Mouse (Mus musculus) mouse embryonic stem cell (cell line): ENCODE results near the gene Efhd2.

Experiments
- in situ Hi-C, 2 experiments: fragments of 300-500 bp; cut with MboI; formaldehyde crosslinking; loops; 1 replicate in 1 of 2; 3 replicates in 1 of 2; pipeline ENCODE4 v1.14.3; 2019 to 2020; ENCODE audit warnings: low sequenced_read_pairs in 2 of 2, low pct_unique_long_range_greater_than_20kb in 1 of 2, mixed read lengths in 1 of 2; ENCODE audit not compliant: unreplicated experiment in 1 of 2

Gene Efhd2

DNA sequence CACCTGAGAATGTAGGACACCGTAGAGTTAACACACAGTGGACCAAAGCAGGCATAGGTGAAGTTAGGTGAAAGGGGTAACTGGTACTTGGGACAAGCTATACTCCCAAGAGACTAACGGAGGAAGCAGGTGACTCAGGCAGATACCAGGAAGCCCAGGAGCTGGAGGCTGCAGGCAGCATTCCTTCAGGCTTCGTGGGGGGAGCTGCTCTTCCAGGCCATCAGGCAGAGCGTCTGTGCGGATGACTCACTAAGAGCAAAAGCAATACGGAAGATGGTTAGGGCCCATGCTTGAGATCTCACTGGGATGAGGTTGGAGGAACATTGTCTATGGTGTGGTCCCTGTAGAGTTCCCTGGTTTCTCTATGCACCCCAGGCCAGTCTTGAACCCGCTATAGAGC, 8.1 kb upstream of the Efhd2 start:
- in situ Hi-C loops: no loop called here

DNA sequence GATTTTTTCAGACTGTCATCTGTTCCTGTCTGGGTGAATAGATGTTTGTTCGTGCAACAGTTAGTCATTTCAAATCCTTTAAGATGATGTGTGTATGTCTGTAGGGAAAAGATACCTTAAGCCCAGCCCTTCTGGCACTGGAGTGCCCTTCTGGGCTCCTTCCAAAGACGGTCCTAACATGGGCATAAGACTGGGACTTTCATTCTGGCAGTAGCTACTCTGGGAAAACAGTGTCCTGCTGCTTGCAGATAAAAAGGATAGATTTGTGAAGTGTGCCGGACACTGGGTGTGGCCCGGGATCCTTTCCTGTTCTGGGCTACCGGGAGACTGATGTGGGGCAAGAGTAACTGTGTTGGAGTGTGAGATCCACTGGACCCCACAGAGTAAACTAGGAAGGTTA, 7.2 kb upstream of the Efhd2 start:
- in situ Hi-C loops: no loop called here

GRCm38 (mm10) chr4:141881289-141881914, 6.7 kb upstream of the Efhd2 start:
- in situ Hi-C loops: no loop called here

DNA sequence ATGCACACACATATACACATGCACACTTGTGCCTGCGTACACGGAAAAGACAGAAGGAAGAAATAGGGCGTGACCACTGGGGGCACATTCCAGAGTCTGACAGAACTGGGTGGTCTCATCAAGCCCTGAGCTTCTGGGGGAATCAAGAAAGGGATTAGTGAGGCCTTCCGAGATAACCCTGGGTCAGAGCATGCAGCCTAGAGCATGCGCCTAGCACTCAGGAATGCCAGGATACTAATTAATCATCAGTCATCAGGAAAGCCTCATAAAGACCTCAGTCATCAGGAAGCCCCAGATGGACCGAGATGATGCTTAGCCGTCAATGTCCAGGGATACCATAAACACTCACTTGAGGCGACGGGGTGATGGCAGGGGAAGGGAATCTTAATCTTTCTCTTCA, 5.2 kb upstream of the Efhd2 start:
- in situ Hi-C loops: no loop called here

- in situ Hi-C loops: no loop called here
Measured at GRCm38 (mm10) chr4:141879074-141879473, 4.4 kb upstream of the Efhd2 start.

DNA sequence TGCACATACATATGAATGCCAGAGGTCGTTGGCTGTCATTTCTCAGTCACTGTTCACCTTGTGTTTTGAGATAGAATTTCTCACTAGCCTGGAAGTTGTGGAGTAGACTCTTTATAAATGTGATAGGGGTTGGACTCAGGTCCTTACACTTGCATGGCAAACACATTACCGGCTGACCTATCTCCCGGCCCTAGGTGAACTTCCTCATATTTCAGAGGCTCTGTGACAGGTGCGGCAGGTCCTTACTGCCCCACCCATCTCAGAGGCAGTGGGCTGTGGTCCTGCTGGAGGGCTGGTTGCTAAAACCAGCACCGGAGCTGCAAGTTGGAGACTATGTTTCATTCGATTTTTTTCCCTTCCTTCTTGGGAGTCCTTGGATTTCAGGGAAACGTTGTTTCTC, 3.9 kb upstream of the Efhd2 start:
- in situ Hi-C loops: no loop called here

DNA sequence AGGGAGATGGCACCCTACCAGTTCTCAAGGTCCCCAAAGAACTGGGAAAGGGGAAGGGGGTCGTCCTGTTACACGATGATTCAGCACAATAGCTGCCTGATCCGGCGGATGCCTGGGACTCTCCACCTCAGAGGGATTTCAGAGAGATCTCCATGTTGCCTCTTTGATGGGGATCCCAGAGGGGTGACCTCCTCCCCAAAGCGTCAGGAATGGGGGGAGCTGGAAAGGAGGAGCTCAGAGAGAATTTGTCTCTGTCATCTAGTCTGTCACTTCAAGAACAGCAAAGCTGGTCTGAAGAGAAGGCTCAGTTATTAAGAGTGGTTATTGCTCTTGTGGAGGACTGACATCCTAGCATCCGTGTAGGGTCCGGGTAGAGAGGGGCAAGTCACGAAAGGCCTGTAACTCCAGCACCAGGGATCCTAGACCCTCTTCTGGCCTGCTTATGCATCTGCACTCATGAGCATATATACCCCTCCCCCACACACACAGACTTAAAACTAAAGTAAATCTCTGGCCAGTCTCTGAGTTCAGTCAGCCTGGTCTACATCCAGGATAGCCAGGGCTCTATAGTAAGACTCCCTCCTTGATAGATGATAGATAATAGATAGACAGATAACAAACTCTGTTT, 875 bp upstream of the Efhd2 start:
- in situ Hi-C loops: no loop called here

DNA sequence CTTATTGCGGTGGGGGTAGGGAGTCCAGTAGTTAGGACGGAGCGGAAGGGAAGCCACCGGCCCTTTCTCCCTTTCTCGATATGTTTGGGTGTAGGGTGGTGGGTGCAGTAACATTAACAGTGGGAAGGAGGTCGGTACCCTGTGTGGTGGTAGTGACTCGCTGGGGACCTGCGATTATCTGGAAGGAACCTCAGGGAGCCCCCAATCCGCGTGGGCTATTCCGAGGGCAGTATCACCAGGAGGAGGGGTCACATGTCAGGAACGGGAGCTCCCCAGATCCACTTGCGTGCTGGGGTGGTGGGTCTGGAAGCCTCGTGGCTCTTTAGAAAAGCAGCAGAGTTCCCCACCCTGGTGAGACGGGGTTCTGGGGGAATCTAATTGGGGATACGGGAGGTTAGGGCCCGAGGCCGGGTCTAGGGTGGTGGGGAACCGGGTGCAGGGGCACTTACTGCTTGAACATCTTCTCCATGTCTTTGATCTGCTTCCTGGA, 564 bp downstream of the Efhd2 start:
- in situ Hi-C loops: no loop called here

DNA sequence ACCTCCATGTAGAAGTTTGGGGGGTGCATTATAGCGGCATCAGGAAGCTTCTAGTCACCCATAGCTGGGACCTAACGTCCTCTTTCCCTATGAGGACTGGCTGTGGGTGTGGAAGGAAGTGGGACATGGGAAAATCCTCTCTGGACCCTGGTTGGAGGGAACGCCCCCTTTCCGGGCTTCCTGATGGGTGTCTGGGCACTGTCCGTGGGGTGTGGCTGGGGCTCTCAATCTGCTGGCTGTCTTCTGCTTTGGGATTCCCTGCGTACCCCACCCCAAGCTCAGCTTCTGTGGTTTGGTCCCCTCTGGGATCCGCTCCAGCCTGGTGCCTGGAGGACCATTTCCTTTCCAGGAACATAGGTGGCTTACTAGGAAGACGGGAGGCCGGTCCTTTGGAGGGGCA, 1.7 kb downstream of the Efhd2 start:
- in situ Hi-C loops: no loop called here

- in situ Hi-C loops: no loop called here
Measured at GRCm38 (mm10) chr4:141871909-141872308, 2.8 kb downstream of the Efhd2 start.

DNA sequence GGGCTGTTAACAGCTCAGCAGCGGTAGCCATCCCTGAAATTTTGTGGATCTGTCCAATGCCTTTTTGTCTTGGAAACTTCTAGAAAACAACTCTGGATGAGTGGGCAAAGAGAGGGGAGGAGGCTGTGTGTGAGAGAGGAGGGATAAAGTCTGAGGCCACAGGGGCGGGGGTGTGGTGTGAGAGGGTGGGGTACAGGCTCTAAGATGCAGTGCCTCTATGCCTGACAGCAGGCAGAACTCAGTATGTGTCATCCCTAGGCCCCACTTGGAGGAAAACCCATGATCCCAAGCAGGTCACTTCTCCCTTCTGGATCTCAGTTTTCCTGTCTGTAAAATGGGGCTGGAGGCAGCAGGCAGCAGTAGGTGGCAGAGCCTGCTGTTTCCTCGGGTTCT, 3.4 kb downstream of the Efhd2 start:
- in situ Hi-C loops: no loop called here

GRCm38 (mm10) chr4:141870666-141871332, 3.9 kb downstream of the Efhd2 start:
- in situ Hi-C loops: no loop called here

DNA sequence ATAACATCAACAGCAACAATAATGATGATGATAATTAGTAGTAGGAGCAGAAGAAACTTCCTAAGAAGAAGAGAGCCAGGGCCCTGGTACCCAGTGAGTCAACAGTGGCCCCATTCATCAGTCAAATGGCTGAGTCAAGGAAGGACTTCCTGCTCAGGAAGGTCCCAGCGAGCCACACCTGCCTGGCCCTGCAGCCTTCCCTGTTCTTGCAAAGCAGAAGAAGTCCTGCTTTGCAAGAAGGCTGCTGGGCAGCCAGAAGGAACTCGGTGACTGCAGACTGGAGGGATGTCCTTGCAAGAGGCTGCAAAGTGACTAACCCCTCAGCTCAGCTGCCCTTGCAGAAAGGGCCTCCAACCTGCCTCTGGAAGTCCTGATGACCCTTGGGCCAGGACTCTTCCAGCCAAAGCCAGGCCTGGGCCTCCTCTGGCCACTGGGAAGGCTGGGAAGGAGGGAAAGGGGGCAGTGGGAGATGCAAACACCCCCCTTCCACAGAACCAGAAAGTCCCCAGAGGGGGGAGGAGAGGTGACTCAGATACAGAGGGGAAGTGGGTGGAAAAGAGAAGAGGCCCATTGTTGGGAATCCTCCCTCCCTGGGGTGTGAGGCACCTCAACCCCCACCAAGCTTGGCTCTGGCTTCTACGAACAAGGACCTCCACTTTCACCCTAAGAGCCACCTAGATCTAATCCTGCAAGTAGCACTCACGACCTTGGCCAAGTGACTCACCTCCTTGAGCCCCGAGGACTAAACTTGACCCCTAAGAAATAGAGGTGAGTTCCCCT, 5.1 kb downstream of the Efhd2 start:
- in situ Hi-C loops: no loop called here

- in situ Hi-C loops: no loop called here
Measured at GRCm38 (mm10) chr4:141868051-141868450, 6.7 kb downstream of the Efhd2 start.

GRCm38 (mm10) chr4:141867498-141867897, 7.2 kb downstream of the Efhd2 start:
- in situ Hi-C loops: no loop called here

GRCm38 (mm10) chr4:141866933-141867490, 7.7 kb downstream of the Efhd2 start:
- in situ Hi-C loops: no loop called here

DNA sequence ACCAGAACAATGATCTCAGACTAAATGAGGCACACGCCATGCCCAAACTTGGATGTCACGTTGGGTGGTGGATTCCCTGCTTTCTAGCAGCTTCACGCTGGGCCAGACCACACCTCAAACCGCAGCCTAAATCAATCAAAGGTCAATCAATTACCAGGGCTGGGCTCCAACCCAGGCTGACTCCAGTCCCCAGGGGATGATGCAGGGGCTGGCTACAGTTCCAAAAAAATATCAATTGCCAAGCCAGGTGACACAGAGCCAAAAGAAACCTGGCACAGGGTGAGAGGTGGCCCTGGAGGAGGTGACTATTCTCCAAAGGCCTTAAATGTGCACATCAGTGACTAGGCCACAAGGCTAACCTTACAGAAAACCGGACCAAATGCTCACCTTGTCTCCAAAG, 9.1 kb downstream of the Efhd2 start:
- in situ Hi-C loops: no loop called here

DNA sequence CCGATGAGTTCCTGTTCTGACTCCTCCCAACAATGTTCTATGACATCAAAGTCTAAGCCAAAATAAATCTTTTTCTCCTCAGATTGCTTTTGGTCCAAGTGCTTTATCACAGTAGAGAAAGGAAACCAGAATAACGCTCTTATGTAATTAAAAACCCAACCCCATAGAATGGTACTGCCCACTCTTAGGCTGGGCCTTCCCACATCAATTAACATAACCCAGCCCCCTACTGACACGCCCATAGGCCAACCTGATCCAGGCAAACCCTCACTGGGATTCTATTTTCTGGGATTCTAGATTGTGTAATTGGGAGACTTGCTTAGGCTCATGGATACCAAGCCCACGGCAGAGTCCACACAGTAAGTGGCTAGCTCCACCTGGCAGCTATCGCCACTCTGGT, 9.7 kb downstream of the Efhd2 start:
- in situ Hi-C loops: no loop called here

- in situ Hi-C loops: loop anchor here in 1 of 2 experiments (5.0 kb wide), 1 partner anchor 93 kb away; no protein-coding TSS in a partner anchor
Measured at GRCm38 (mm10) chr4:141864506-141864905, 10.2 kb downstream of the Efhd2 start.
